Mouse (Mus musculus) fibroblast of lung, adult 2 months (primary cell): ENCODE measurements around the gene Gm11361.

Experiments used
- DNase-seq: peaks from one replicate; pipeline ENCODE4 v3.0.0-alpha.2; 2011; ENCODE audit warnings: low read depth

Gene Gm11361

DNA sequence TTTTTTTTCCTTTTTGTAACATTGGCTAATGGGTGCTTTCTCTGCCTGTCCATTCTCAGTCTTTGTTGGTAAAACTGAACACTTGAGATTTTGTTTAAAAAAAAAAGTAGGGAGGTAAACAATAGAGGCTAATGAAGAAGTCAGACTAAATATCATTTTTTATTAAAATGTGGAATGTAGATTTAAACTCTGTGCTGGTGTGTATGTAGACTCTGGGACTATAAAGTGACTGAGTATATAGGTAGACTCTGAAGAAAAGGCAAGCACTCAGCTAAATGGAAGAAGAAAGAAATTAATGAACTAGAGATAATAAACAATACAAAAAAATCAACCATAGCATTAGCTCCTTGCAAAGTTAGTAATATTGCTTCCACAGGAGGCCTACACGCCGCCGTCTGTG, at the start of gene Gm11361:
TSS of gene Gm11361 (plus strand) at position 301 of the 400 bp plus-strand sequence.
- DNase-seq: no peak

GRCm38 (mm10) chr13:28264399-28264798, 7.1 kb downstream of the Gm11361 start:
- no peak for DNase-seq

- no peak for DNase-seq
These were observed 30.0 kb downstream of the Gm11361 start for GRCm38 (mm10) chr13:28287368-28287767.

- no peak for DNase-seq
These were observed 36.9 kb downstream of the Gm11361 start for GRCm38 (mm10) chr13:28294272-28294671.

DNA sequence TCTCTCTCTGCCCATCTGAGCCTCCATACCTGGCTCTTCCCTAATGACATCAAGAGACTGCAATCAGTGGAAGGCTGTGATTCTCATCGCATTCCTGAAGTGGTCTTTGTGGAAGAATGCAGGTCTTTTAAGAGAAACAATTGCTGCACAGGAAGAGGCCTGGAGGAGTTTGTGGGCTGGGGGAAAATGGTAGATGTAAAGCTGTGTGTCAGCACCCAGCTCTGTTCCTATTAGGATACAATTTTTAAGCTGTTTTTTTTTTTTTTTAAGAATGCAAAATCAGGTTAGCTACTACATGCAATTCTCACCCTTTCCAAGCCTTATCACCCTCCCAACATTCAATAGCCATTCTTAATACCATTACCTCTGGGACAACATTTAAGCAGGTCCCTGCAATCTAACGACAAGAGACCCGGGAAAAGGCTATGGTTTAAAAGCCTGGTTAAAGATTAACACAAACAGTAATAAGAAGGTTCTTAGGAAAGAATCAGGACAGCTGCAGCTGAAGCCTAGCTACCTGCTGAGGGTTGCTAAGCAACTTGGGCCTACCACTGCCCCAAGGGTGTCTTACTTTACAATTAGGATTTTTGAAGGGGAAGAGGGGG, 37.5 kb downstream of the Gm11361 start:
- DNase-seq: no peak

GRCm38 (mm10) chr13:28295492-28295891, 38.2 kb downstream of the Gm11361 start:
- DNase-seq: no peak

DNA sequence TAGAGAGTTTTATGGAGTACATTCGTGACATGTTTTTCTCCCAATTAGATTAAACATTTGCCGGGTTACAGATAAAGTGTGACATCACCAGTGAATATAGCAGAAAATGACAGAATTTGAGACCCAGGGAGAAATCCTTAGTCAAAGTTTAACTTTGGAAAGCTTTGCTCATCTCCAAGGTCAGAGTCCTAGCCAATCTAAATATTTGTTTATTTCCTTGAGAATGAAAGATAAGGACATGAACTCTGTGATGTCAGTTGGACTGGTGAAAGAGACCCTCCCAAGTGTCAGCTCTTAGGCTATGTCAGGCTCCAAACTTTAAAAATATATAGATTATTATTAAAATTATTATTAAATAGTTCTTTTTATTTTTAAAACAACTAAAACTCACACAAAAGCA, 39.8 kb downstream of the Gm11361 start:
- DNase-seq: no peak

- DNase-seq: no peak
These were observed 40.2 kb downstream of the Gm11361 start for GRCm38 (mm10) chr13:28297577-28297976.
